Mouse (Mus musculus) myocyte (in vitro differentiated cells): ENCODE measurements at regions not wholly inside any gene's neighbourhood (a gene's known extent, or its start where the extent isn't known, plus 50 kb on each side); places are given as distances from the start of the nearest gene placed in this dataset.

ENCODE experiments used
- E2F4 ChIP-seq: IDR thresholded peaks from one replicate; pipeline ENCODE4 v1.6.1; 2011; ENCODE audit warnings: mild to moderate bottlenecking, control low read depth, moderate library complexity; ENCODE audit not compliant: insufficient read depth
- MAX ChIP-seq: IDR thresholded peaks from one replicate; pipeline ENCODE4 v1.6.1; 2011; ENCODE audit warnings: low read depth, mild to moderate bottlenecking, control low read depth
- POLR2A ChIP-seq: IDR thresholded peaks from one replicate; pipeline ENCODE4 v1.6.1; 2011; ENCODE audit warnings: low read depth, mild to moderate bottlenecking, control low read depth, moderate library complexity; ENCODE audit not compliant: insufficient read length
- TCF12 ChIP-seq: IDR thresholded peaks from one replicate; pipeline ENCODE4 v1.6.1; 2011; ENCODE audit warnings: mild to moderate bottlenecking, control low read depth; ENCODE audit not compliant: poor library complexity, insufficient read depth, severe bottlenecking
- TCF3 ChIP-seq: IDR thresholded peaks from one replicate; pipeline ENCODE4 v1.6.1; 2011; ENCODE audit warnings: low read depth, control low read depth; ENCODE audit not compliant: insufficient read length
- USF1 ChIP-seq: IDR thresholded peaks from one replicate; pipeline ENCODE4 v1.6.1; 2011; ENCODE audit warnings: low read depth, mild to moderate bottlenecking, control low read depth, moderate library complexity

- TF ChIP-seq MAX (no peak), POLR2A (no peak), TCF12 (no peak), TCF3 (no peak), E2F4 (no peak), USF1 (no peak)
Observed at GRCm38 (mm10) chr2:170253681-170254440, 106.0 kb upstream of the Zfp217 start.
